Mouse (Mus musculus) ES-E14 (cell line): ENCODE results near the gene Zfp618.

Source experiments
- HCFC1 ChIP-seq: IDR thresholded peaks from 2 replicates; pipeline ENCODE4 v1.6.1; 2012; ENCODE audit warnings: low read length, inconsistent platforms, borderline replicate concordance; ENCODE audit not compliant: insufficient read depth
- MAFK ChIP-seq: IDR thresholded peaks from 2 replicates; pipeline ENCODE4 v1.6.1; 2014; ENCODE audit warnings: mild to moderate bottlenecking, low read depth, low read length, inconsistent platforms; ENCODE audit not compliant: insufficient read depth
- ZNF384 ChIP-seq: IDR thresholded peaks from 2 replicates; pipeline ENCODE4 v1.6.1; 2012; ENCODE audit warnings: low read depth, low read length, inconsistent platforms

GRCm38 (mm10) chr4:62974901-62975300, 9.5 kb downstream of the Zfp618 start:
- TF ChIP-seq MAFK: no peak
- no peak for TF ChIP-seq HCFC1
- no peak for TF ChIP-seq ZNF384
